Mouse (Mus musculus): Measurements from ENCODE around the gene Sar1b.
"Not testable (repeated sequence)": the region's sequence is repeated elsewhere in the genome, so short reads cannot be mapped to it uniquely, and the experiment has no call there.

Sar1b gene

GRCm38 (mm10) chr11:51763213-51763907 lies at the start of gene Sar1b, which contains the start of gene Sec24a:
Sar1b (plus strand) TSS chr11:51763687.
Sec24a (minus strand) TSS chr11:51763634.
- DNase-seq = peak; percentile 88 to 93

GRCm38 (mm10) chr11:51721066-51721465 lies 42.4 kb upstream of the Sar1b start:
- DNase-seq = no peak

GRCm38 (mm10) chr11:51732883-51733282 lies 30.6 kb upstream of the Sar1b start:
- DNase-seq = no peak

GRCm38 (mm10) chr11:51734218-51734617 lies 29.3 kb upstream of the Sar1b start:
- DNase-seq = not testable (repeated sequence)

GRCm38 (mm10) chr11:51738651-51739403 lies 24.7 kb upstream of the Sar1b start:
- DNase-seq = no peak

GRCm38 (mm10) chr11:51740701-51741100 lies 22.8 kb upstream of the Sar1b start:
- DNase-seq = no peak

- DNase-seq = no peak
These were observed 17.4 kb upstream of the Sar1b start for GRCm38 (mm10) chr11:51746096-51746495.

- not testable (repeated sequence) for DNase-seq
These were observed 11.8 kb upstream of the Sar1b start for GRCm38 (mm10) chr11:51751623-51752225.

- no peak for DNase-seq
These were observed 7.7 kb upstream of the Sar1b start for GRCm38 (mm10) chr11:51755621-51756311.

- peak; percentile 92 to 96 for DNase-seq
These were observed 7.1 kb upstream of the Sar1b start for GRCm38 (mm10) chr11:51756352-51756771.

GRCm38 (mm10) chr11:51757023-51757422 lies 6.5 kb upstream of the Sar1b start:
- DNase-seq = no peak

- no peak for DNase-seq
These were observed 5.9 kb upstream of the Sar1b start for GRCm38 (mm10) chr11:51757625-51758024.

GRCm38 (mm10) chr11:51758207-51758606 lies 5.3 kb upstream of the Sar1b start:
- not testable (repeated sequence) for DNase-seq

GRCm38 (mm10) chr11:51759251-51759650 lies 4.2 kb upstream of the Sar1b start:
- no peak for DNase-seq

GRCm38 (mm10) chr11:51759941-51760657 lies 3.4 kb upstream of the Sar1b start:
- DNase-seq = no peak

- no peak for DNase-seq
These were observed 2.2 kb upstream of the Sar1b start for GRCm38 (mm10) chr11:51761241-51761640.

GRCm38 (mm10) chr11:51763955-51764354 lies 468 bp downstream of the Sar1b start:
- no peak for DNase-seq

- DNase-seq = no peak
These were observed 1.3 kb downstream of the Sar1b start for GRCm38 (mm10) chr11:51764816-51765215.

- no peak for DNase-seq
These were observed 4.2 kb downstream of the Sar1b start for GRCm38 (mm10) chr11:51767579-51768220.

- no peak for DNase-seq
These were observed 4.8 kb downstream of the Sar1b start for GRCm38 (mm10) chr11:51768296-51768695.

- DNase-seq = no peak
These were observed 12.0 kb downstream of the Sar1b start for GRCm38 (mm10) chr11:51775507-51775906.

- no peak for DNase-seq
These were observed 14.0 kb downstream of the Sar1b start for GRCm38 (mm10) chr11:51777478-51777877.
